Mouse (Mus musculus) frontal cortex, adult (tissue): ENCODE results near the gene Prr7.

Source experiments
- ATAC-seq: cut with Nextera tagmentation; 2 replicates; pipeline ENCODE4 v1.9.2; 2017; ENCODE audit warnings: mild to moderate bottlenecking, moderate library complexity, mixed read lengths; ENCODE audit not compliant: low TSS enrichment

The Prr7 gene

DNA sequence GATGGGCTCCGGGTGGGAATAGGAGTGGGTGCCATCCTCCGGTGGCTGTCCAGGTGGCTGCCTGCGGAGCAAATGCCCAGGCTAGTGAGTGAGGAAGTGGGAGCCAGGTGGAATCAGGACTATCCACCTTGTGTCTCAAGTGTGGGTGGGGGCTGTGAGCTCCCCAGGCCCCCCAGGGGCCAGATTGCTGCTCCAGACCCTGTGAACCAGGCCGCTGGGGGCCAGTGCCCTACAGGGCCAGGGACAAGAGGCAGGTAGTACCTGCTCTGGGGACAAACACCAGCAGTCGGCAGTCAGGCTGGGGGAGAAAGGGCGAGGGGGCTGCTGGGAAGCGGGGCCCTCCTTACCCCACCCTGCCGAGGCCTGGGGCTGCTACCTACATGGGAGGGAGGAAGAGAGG lies 12.2 kb downstream of the Prr7 start:
- no peak for ATAC-seq

DNA sequence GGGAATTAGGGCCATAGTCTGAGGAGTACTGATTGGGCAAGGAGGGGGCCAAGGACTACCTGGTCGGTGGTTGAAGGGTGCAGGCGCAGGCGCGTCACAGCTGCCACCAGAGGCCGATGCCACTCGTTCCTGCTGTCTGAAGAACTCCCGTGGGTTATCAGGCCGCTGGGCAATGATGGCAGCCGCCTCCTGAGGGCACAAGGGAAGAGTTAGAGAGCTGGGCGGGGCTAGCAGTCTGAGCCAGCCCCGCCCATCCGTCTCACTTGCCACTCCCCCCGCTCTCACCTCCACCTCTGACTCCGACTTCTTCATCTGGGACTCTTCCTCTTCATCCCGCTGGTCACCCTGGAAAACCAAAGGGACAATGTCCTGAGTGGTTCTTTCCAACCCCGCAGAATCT lies 13.4 kb downstream of the Prr7 start:
- no peak for ATAC-seq

- ATAC-seq: no peak
Observed at GRCm38 (mm10) chr13:55478036-55478435, 14.0 kb downstream of the Prr7 start.

GRCm38 (mm10) chr13:55479008-55479407 lies 14.9 kb downstream of the Prr7 start:
- ATAC-seq: no peak

- ATAC-seq: no peak
Observed at GRCm38 (mm10) chr13:55479929-55480328, 15.9 kb downstream of the Prr7 start.

DNA sequence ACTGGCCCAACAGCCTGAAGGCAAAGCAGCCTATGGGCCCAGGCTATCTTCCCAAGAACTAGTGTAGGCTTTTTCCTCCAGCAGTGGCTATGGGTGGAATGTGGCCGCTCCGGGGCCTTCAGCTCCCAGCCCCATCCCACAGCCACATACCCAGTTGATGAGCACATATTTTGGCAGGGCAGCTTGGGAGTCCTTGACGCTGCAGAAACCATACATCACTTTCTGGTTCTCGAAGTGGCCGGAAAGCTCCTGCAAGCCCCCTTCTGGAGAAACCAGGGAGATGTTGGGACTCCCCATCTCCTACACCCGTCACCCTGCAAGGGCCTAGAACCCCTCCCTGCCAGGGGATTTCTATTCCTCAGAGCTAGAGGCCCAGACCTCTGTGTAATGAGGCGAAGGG lies 18.5 kb downstream of the Prr7 start:
- no peak for ATAC-seq

GRCm38 (mm10) chr13:55483071-55483470 lies 19.0 kb downstream of the Prr7 start:
- 0 out of 2 replicates have a peak, but pooled peaks have one; percentile 2 for ATAC-seq

DNA sequence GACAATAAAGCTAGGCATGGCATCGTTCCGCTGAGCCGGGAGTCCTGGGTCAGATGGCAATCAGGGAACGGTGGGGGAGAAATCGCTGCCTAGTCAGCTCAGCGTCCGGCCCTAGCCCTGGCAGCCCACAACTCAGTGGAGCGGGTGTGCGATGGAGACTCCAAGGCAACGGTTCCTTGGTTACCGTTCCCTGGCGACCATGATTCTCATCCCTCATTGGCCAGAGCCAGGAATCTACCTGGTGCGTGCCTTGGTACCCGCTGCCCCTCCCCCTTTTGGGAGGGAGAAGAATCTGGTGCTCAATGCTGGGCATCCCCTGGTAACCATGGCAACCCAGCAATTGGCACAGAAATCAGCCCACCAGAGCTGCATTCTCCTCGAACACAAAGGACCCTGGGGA lies 19.5 kb downstream of the Prr7 start:
- ATAC-seq: peak; percentile 74

DNA sequence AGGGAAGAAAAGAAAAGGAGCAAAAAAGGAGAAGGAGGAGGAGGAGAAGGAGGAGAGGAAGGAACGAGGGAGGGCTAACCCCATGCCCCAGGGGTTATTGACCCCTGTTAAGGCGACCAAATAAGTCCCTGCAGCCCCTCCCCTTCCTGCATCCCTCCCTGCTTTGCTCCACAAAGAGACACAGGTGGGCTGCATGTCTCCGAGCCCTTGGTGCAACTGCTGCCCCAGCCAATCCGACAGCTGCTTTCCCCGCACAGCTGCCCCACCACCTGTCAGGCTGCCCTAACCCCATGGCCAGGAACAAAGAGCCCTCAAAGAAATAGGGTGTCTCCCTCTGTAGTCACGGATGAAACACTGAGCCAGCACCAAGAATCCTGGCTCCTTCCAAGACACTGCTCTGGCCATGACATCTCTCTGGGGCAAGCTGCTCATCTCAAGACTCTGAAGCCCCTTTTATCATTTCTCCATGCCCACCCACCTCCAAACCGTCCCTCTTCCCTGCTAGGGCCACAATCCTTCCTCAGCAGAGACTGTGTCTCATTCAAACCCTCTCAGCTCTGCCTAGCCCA lies 20.5 kb downstream of the Prr7 start:
- ATAC-seq: no peak

GRCm38 (mm10) chr13:55486029-55486794 lies 22.1 kb downstream of the Prr7 start:
- ATAC-seq: no peak; the same call in 1 of the 2 replicates

DNA sequence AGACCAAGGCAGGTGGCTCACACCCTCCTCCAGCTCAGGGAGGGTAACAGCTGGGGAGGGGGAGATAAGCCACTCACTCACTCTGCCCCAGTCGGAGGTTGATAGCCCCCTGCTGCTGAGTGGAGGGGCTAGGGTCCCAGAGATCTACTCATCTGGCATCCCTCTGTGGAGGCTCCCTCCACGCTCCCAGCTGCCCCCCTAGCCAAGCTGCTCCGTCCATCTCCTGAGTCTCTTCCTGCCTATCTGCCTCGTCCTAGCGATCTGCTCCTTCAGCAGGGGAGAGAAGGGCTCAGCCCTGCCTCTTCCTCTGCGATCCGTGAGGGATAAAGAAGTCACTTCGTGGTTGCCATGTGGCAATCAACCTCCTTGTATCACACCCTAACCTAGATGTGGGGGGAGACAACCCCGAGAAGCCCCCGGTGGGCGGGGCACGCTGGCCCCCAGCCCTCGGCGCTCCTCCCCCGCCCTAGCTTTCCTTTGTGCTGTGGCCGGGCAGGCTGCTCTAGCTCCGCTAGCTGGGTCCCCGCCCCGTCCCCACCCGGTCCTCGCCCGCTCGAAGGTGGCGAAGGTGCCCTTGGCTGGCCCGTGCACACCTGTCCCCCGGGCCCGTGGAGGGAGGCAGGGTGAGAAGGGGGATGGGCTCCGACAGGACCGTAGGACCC lies 23.0 kb downstream of the Prr7 start:
- ATAC-seq: peak; percentile 26; the same call in 1 of the 2 replicates

DNA sequence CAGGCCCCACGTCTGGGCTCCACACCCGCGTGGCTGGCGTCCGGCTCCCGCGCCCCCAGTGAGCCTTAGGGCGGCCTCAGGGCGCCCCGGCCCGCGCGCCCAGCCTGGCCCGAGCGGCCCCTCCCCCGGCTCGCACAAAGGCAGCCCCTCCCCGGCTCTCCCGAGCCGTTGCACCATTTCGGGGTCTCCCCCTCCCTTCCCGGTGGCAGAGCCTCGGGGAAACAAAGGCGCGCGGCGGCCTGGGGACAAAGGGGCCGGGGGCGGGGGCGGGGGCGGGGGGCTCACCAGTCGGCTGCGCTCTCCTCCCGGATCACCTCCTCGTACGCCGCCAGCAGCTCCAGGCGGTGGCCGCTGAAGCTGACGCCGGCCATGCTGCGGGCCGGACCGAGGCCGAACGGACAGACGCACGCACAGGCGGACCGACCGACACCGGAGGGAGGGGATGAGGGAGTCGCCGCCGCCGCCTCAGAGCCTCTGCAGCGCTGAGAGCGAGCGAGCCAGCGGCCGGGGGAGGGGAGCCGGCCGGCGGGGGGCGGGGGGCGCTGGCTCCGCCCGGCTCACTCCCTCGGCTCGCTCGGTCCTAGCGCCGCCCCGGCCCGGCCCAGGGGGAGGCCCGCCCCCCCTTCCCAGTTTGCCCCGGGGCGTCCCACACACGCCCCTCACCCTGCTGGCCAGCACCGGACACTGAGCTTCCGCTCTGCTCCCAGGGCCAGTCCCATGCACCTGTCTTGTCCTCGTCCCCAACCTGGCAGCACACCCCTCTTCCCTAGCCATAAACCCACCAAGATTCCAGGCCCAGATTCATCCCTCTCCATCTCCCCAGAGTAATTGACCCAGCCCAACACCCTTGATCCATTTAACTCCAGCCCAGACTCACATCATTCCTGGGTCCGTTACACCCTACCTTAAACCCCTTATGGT lies 23.8 kb downstream of the Prr7 start, which contains the start of gene Dbn1:
Gene Dbn1, minus strand, starts transcription at position 534 of the 921 bp plus-strand sequence.
- peak; percentile 25; the same call in 1 of the 2 replicates for ATAC-seq

- ATAC-seq: no peak
Observed at GRCm38 (mm10) chr13:55494257-55494656, 30.2 kb downstream of the Prr7 start.

DNA sequence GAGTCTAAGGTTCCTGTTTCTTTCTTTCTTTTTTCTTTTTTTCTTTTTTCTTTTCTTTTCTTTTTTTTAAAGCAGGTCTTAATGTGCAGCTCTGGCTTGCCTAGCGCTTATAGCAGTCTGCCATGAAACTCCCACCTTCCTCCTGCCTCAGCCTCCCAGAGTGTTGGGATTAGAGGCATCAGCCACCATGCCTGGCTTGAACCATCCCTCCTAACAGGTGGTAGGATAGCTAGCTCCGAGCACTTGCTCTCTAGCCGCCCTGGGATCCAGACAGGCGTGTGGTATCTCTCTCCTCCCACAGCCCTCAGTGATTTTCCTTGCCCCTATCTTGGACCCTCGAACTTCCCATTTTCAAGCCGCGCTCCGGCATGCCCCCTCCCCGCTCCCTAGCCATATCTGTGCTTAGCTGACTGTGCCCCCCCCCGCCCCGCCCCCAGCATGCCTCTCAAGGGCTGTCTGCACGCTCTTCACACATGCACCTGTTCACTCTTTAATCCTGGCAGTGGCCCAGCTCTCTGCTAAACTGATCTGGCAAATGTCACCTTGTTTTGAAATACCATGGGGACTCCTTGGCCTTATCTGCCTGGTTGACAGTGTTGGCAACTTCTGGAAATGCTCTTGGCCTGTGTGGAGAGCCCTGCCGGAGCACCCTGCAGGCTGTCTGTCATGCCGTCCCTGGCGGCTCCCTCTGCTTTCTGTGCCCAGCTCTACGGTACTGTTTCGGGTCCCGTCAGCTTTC lies 31.0 kb downstream of the Prr7 start:
- peak; percentile 81 for ATAC-seq

DNA sequence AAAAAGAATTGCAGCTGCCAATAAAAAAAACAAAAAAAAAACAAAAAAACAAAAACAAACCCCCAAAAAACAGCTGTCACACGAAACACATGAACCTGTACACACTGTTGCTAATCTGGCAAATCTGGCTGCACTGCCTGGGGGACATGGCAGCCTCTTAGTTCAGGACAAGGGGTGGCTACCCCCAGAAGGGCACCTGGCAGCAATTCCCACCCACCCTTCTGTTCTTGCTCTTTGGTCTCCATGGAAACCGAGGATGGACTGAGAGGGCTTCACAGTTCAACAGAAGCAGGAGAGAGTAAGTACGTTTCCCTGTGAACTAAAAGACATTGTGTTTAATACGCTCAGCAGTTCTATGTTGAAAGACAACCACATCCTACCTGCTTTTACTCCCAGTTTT lies 31.6 kb downstream of the Prr7 start:
- ATAC-seq: no peak

- no peak for ATAC-seq
Observed at GRCm38 (mm10) chr13:55496661-55497060, 32.6 kb downstream of the Prr7 start.

DNA sequence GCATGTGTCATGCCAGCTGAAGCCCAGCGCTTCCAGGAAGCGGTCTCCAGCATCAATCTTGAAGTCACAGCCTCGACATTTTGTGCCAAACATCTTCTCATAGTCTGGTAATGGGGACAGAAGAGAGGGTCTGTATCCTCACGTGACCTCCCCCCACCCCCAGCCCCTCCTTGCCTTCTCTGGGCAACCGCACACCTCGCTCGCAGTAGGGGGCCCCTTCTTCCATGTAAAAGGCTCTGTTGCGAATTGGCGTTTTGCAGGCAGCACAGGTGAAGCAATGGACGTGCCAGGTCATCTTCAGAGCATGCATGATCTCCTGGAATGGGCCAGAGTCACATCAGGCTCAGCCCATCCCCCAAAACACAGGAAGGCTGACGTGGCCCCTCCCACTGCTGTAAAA lies 34.8 kb downstream of the Prr7 start:
- no peak for ATAC-seq

DNA sequence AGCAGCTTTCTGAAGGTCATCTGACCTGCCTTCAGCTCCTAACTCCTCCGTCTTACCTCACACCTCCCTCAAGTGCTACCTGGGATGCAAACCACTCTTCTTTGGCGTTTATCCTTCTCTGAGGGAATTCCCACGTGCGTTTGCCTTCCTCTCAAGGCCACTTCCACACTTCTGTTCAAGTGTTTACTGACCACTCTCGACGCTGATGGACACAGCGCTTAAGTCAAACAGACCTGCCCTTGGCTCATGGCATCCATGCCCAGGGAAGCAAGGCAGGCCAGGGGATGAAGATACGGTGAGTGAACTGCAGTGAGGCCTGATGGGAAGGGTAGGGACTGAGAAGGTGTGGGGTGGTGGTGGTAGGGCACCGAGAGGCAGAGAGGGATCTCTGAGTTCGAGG lies 36.5 kb downstream of the Prr7 start:
- ATAC-seq: no peak

- ATAC-seq: no peak
Observed at GRCm38 (mm10) chr13:55502405-55502804, 38.3 kb downstream of the Prr7 start.

GRCm38 (mm10) chr13:55504390-55504789 lies 40.3 kb downstream of the Prr7 start:
- ATAC-seq: no peak

DNA sequence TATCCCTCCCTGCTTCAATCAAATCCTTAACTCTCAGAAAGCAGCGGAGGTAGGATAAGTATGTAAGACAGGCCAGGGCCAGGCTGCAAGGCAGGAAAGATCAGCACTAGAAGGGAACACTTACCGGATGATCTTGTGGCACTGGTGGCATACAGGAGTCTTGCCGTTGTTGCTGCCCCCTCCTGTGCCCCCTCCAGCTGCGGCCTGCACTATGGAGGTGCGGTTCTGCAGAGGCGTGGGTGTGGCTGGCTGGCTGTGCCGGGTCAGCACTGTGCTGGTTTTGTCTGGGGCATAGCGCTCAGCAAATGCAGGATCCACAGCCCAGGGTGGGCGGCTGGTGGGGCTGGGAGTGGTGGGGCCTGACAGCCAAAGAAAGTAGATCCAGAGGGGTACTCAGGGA lies 41.7 kb downstream of the Prr7 start:
- no peak for ATAC-seq
